Mouse (Mus musculus): Measurements from ENCODE around the gene Spata1.

Gene Spata1

DNA sequence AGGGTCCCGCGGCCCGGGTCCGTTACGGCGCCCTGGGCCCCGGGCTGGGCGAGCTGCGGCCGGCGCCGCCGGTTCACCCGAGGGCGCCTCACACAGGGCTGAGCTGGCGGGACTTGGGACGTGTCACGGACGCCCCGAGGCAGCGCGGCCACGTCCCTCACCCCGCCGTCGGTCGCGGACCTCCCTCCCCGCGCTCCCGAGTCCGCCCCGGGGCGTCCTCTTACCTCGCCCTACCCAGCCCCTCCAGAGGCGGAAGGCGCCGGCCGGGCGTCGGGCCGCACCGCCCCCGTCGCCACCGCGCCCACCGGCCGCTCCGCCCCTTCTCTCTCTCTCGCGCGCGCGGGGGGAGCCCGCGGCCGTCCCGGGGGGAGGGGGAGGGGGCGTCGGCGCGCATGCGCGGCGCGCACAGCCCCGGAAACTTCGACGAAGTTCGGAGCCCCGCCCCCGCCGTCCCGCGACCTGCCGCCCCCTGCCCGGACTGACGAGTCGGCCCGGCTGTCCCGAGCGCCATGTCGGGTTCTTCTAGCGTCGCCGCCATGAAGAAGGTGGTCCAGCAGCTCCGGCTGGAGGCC is at the start of gene Spata1, which contains the start of gene Gng5:
Gene Spata1, minus strand, starts transcription at position 323 of the 572 bp plus-strand sequence.
Gene Gng5, plus strand, starts transcription at position 377 of the 572 bp plus-strand sequence.
- DNase-seq (ENCODE audit: low spot score) = peak; percentile 92

DNA sequence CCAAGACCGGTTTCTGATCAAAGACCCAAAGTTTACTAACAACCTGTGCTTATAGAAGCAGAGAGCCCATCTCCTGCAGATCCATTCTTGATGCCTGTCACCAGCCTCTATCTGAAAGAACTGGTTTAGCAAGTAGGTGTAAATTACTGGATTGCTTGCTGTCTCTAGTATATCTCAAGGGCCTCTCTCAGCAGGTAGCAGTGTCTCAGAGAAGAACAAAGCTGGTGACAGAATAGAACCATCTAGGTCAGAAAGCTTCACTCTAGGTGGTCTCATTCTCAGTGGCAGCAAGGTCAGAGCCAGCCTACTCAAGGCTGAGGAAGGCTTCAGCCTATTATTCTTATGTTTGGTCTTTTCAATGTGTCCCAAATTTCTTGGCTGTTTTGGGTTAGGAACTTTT is 44.1 kb upstream of the Spata1 start:
- DNase-seq (ENCODE audit: low spot score) = no peak

DNA sequence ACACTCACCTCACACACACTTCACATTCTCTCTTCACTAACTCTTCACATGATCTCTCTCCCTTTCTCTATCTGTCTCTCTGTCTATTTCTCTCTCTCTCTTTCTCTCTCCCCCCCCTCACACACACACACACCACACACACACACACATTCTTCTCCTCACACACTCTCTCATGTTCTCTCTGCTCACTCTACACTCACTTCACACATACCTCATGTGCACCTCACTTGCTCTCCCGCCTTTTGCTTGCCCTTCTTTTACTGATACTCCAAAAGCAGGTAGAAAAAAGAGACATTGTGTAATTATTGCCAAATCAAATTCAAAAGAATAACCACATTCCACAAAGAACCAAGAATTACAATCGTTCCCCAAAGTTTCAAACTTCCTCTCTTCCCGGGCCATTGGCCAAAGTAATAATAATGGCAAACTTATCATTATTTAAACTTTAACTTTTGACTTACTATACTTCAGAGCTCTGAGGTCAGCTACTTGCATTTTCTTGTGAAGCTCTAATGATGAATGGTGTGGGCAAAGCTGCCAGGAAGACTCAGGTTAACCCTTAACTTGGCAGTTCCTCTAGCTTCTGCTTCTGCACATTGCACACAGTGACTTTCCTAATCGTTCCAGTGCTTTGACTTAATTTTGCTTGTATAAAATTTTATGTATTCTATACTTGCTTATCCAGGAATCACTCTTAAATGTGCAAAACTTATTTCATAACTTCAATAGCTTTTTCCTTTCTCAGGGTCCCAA is 41.1 kb upstream of the Spata1 start:
- DNase-seq (ENCODE audit: low spot score) = no peak

DNA sequence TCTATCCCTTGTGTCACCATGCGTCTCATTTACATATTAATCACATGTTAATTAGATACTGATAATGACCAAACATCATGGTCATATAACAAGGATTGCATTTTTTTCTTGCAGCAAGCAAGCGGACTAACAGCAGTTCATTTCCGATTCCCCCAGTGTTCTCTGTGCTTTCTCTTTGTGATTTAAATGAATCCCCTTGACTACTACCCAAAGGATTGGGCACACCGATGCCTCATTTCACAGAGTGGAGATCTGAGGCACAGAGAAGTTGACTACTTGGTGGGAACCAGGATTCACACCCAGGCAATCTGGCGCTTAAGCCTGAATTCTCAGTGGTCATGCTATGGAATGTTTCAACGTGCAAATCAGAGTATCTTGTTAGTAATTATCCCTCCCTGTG is 35.4 kb upstream of the Spata1 start:
- no peak for DNase-seq (ENCODE audit: low spot score)

DNA sequence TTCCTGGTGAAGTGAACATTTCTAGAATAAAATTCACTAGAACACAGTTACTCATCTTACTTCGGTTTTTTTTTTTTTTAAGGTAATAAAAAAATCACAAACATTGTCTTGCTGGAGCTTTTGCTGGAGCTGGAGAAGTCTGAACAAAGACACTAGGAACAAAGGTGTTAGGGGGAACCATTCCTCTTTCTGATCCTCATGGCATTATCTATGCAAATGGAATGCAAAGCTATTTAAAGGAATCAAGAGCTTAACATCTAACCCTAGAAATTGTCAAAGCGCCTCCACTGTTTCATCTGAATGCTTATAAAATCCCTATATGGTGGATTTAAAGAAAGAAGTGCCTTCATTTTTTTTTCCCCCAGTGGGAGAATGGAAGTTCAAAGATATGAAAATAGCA is 28.8 kb upstream of the Spata1 start:
- DNase-seq (ENCODE audit: low spot score) = no peak

DNA sequence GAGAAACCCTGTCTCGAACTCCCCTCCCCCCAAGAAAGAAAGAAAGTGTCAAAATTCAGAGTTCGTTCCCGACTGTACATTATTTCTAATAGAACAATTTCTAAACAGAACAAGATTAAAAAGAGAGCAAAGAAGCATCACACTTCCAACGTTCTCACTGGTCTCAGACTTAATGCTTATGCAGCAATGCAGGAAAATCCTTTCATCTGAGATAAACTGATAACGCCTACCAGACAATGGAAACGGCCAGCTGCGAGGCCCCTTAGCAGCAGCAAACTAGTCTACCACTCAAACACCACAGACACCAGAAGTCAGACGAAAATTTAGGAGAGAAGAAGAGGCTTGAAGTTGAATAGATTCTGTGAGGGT is 22.1 kb upstream of the Spata1 start:
- no peak for DNase-seq (ENCODE audit: low spot score)

DNA sequence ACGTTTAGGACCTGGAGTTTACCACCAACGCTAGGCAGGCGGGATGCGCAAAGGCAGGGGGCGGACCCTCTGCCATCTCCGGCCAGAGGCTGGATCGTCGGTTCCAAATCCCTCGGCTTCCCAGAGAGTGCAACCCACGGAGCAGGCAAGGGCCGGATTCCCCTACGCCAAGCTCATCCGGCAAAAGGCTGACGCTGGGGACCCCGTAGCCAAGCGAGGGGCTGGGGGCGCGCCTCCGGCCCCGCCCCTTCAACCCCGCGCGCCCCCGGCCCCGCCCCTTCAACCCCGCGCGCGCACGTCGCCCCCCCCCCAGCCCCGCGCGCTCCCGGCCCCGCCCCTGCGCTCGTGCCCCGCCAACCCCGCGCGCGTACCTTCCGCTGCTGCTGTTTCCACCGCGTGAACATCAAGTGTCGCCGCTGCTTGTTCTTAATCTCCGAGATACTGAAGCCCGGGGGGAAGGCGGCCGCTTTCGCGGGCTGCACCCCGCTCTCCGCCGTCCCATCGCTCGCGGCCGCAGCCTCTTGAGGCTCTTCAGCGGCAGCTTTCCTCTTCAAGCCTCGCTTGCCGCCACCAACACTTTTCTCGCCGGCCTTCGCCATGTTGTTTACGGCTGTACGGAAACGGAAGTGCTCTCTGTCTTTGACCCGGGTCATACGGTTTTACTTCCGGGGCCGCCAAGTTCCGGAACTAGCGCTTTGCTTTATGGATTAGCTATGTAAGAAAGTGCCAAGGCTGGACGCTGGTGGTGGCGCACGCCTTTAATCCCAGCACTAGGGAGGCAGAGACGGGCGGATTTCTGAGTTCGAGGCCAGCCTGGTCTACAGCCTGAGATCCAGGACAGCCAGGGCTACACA is 21.5 kb upstream of the Spata1 start, which contains the start of gene Rpf1:
Gene Rpf1, minus strand, starts transcription at position 632 of the 854 bp plus-strand sequence.
- DNase-seq (ENCODE audit: low spot score) = peak; percentile 85

DNA sequence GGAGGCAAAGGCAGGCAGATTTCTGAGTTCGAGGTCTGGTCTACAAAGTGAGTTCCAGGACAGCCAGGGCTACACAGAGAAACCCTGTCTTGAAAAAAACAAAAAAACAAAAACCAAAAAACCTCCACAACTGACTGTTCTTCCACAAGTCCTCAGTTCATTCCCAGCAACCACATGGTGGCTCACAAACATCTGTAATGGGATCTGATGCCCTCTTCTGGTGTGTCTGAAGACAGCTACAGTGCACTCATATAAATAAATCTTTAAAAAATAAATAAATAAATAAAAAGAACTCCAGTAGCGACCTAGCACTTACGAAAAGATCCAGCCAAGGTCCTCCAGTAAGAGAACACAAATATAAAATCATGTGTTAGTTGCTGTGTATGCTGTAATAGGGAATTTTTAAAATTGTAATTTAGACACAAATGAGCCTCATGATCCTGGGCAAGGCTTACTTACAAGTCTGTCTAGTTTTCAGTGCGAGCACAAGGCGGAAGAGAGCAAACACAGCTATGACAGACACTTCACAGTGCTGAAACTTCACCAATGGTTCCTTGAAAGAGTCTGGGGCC is 20.8 kb upstream of the Spata1 start:
- no peak for DNase-seq (ENCODE audit: low spot score)

DNA sequence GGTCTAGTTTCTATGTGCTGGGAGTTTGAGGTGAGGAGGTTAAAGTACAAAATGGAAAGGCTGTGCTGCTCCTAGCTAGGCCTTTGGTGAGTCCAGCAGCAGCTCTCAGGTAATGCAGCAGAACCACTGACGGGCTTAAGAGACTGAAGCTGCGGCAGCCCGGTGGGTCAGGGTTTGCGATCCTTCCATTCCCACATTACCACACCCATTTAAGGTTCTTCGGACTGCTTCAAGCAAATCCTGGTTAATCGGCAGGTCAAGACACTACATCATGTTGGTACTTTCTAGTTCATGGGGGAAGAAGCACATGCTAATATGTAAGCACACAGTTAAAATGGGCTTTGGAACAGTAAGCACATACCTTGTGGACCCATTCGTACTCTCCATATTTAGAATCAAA is 7.2 kb upstream of the Spata1 start:
- no peak for DNase-seq (ENCODE audit: low spot score)

DNA sequence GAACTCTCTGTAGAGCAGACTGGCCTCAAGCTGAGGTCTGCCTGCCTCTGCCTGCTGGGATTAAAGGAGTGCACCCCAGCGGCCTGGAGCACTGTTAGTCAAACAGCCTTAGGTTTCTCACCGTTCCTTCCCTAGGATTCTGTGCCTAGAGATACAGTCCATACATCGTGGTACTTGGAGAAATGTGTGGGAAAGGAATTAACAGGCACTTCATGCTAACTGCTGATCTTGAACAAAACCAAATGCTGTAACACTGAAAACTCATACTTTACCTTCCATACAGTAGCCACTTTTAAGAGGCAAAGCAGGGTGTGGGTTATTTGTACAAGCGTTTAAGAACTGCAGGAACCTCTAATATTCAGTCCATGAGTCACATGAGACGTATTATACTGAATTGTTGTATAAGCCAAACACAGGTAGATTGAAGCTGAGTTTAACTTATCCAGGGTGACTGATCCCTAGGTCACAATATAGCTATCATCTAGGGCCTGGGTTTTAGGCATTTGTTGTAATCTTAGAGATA is 2.1 kb upstream of the Spata1 start:
- no peak for DNase-seq (ENCODE audit: low spot score)

DNA sequence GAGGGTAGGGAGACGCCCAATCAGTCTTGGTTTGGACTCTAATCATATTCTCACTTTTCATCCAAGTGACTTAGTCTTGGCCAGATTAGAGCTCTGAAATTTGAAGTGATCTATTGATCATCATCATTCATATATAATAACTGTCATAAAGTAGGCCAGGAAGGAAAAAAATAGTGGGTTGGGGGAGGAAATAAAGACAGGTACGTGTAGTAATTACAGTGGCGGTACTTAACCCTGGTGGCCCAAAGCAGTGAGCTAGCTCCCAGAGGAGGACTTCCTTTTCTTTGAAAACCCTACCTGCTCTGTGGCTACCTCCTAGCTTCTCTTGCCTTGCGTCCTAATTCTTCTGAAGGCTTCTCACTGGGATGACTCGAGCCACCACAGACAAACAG is 1.3 kb upstream of the Spata1 start:
- DNase-seq (ENCODE audit: low spot score) = no peak

DNA sequence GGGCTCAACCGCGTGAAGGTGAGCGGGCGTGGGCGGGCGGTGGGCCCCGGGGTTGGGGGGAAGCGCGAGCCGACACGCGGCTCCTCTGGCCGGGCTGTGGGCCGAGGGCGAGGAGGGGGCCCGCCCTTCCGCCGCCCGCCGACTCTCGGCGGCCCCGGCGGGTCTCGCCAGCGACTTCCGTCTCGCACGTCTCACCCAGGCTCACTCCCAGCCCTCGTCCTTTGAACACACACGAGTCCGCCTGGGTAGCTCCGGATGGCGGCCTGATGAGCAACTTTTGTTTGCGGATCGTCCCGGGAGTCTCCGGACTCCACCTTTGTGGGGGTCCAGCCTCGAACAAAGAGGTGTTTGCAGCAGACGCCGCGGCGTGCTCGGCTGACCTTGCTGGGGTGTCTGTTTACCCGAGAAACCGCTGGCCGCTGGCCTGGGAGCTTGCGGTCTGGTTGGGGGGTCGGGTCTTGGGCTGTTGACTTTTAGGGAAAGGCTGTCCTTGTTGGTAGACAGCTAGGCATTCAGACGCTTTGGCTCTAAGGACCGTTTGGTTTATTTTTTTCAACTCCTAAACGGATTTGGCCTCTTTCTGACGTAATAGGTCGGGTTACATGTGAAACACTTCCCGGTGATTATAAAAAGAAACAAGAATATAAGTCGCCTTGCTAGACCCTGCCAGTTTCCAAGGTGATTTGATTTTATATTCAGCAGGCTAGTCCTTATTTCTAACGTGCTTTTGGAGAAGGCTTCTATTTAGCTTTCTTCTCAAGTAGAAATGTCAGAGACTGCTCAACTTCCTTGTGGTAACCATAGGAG is 653 bp upstream of the Spata1 start:
- peak; percentile 66 for DNase-seq (ENCODE audit: low spot score)

DNA sequence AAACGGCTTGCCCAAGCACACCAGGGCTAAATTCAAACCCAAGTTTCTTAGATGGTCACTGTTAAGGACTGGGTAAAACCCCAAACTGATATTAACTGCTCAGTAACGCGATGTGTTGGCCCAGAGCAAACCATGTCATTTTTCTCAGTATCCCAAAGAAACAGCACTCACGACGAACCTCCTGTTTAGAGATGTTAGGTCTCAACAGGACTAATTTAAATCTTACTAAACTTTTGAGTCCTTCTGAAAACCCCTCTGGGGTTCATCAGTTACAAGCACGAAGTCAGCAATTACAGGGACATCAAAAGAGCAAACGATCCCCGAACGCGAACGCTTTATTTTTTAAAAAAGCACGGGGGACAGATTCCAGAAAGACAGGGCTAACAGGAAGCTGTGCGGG is 564 bp downstream of the Spata1 start:
- DNase-seq (ENCODE audit: low spot score) = no peak

DNA sequence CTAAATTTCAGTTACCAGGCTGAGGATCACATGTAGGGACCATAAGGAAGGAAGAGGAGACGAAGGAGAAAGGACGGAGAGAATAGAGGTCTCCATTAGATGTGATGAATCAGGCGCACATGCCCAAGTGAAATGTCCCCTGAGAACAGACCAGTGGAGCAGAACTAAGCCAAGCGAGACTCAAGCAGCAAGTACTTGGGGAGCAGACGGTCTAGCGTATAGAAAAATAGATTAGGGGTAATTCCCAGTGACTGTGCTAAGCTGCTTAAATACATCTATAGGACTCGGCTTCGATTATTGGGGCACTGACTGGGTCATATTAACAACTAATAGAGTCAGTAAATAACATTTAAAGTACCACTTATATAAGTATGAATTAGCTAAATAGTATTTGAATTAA is 4.6 kb downstream of the Spata1 start:
- no peak for DNase-seq (ENCODE audit: low spot score)

DNA sequence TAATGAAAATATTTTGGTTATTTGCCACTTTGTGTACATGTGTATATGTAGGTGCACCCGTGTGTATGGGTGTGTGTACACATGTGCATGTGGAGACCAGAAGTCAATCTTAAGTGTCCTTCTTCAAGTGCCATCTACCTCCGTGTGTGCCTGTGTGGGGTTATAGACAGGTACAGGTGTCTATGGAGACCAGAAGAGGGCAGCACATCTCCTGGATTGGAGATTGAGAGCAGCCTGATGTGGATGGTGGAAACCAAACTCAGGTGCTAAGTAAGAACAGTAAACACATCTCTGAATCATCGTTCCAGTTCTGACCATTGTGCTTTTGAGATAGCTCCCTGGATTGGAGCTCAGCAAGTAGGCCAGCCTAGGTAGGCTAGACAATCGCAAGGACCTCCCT is 13.1 kb downstream of the Spata1 start:
- no peak for DNase-seq (ENCODE audit: low spot score)

DNA sequence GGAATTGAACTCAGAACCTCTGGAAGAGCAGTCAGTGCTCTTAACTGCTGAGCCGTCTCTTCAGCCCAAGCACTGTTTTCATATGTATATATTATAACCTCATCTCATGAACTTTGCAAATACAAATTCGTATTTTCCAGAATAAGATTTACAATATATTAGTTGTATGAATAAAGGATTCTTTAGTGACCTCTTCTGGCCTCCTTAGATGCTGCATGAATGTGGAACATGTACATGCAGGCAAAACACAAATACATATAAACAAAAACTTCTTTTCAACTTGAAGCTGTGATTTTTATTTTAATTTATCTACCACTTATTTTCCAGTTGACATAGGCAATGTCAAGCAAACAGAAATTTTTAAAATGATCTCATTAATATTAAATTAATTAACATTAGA is 17.5 kb downstream of the Spata1 start:
- DNase-seq (ENCODE audit: low spot score) = no peak

DNA sequence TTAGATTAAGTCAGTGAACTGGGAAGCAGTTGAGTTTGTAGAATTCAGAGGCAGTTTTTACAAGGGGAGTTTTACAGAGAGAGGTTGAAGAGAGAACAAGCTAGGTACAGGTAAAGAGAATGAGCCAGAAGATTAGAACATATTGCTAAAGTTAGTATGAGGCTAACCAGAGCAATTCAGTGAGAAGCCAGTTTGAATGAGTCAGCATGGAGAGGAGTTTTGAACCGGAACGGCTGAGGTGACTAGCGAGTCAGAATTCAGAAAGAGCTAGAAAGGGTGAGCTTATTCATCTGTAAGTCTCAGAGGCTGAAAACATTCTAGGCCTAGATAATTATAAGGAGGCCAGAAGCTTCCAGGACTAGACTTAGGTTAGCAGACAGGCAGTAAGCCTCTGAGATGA is 25.1 kb downstream of the Spata1 start:
- no peak for DNase-seq (ENCODE audit: low spot score)

DNA sequence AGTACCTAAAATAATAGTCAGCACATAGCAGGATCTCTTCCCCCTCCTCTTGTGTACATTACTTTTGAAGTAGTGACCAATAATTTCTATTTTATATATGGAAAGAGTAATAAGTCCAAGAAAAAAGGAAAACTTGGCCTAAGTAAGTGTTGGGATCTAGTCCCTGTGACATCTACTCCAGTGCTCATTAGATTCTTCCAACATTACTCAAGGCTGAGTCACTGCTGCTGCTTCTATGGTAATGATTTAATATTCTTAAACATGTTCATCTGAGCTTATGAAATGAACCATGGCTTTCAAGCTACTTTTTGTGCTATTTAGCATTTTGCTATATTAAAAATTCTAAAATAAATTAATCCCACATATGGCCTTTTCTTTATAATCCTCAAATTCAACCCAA is 25.8 kb downstream of the Spata1 start:
- DNase-seq (ENCODE audit: low spot score) = no peak

DNA sequence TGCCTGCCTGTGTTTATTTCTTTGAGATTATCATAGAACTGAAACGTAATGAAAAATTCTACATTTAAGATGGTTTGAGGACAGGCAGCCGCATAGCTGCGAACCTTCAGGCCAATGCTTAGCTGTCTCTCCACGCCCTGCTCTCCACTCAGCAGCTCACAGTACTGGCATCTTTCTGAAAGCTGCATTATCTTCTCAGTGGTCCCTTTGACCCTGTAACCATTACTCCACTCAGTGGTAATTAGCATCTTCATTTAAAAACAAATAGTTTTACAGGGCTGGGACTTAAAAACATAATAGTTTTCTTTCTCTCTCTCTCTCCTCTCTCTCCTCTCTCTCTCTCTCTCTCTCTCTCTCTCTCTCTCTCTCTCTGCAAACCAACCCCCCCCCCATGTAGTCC is 26.9 kb downstream of the Spata1 start:
- no peak for DNase-seq (ENCODE audit: low spot score)

DNA sequence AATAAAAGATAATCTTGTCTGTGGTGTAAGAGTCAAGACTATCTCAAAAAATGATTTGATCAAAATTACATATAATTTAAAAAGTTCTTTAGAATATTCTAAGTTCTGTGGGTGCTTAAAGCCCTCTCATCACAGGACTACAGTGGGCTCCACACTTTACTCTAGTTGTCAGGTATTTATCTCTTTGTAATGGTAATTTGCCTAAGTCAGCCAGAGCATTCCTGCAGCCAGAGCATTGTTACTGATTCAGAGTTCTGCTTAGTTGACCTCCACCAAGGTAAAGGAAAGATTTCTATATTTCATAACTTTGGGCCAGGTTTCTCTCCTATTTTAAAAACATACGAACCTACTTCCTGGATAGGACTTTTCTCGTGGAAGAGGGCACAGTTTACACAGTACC is 30.3 kb downstream of the Spata1 start:
- DNase-seq (ENCODE audit: low spot score) = no peak

DNA sequence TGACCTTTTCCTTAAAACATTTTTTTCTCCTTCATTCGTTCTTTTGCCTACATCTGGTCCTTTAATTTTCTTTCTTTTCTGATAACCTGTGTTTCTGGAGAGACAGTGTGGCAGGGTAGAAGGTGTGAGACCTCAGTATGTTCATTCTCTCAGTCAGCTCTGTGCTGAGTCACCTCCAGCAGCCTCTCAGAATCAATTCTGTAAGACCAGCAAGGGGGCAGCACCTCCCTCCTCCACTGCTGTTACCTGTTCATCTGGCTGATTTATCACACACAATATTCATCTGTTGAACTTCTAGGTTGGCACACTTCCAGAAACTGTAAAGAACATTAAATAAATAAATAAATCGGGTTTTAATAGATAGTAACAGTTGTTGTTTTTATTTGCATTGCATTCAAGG is 36.6 kb downstream of the Spata1 start:
- no peak for DNase-seq (ENCODE audit: low spot score)

DNA sequence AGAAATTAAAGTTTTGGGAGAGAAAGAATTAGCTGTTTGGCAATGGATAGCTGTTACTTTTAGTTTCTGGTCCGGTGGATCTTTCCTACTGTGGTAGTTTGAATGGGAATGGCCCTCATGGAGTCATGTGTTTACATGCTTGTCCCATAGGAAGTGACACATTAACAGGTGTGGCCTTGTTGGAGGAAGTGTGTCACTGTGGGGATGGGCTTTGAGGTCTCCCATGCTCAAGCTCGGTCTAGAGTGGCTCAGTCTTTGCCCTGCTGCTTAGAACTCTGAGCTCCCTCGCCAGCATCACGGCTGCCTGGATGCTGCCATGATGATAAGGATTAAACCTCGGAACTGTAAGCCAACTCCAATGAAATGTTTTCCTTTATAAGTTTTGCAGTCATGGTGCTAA is 48.2 kb downstream of the Spata1 start:
- no peak for DNase-seq (ENCODE audit: low spot score)

Measured in ovary, postnatal 36 days (tissue).